Mouse (Mus musculus) A20 (cell line): ENCODE measurements around the gene Rnf24.
"Not testable (repeated sequence)": the region's sequence is repeated elsewhere in the genome, so short reads cannot be mapped to it uniquely, and the experiment has no call there.

Experiments
- DNase-seq: peaks from one replicate; pipeline ENCODE4 v3.0.0-alpha.2; 2011; ENCODE audit warnings: low read depth, low spot score

The Rnf24 gene

GRCm38 (mm10) chr2:131344449-131344848 lies 8.2 kb downstream of the Rnf24 start:
- no peak for DNase-seq

DNA sequence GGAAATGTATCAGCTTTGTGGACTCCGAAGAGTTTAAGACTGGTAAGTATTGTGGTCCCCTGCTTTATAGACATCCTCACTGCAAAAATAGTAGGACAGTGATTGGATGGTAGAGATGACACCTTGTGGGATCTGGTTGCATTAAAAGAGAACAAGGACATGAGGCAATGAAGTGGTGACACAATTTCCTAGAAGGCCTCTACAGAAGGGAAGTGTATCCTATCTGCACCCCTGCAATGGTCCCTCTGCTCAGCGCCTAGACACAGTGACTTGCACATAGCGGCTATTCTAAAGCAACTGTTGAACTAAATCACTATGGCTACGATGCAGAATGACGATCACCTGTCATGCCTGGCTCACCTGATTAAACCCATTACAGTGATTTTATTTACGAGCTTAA lies 15.1 kb downstream of the Rnf24 start:
- DNase-seq, result no peak

GRCm38 (mm10) chr2:131330548-131330947 lies 22.1 kb downstream of the Rnf24 start:
- no peak for DNase-seq

DNA sequence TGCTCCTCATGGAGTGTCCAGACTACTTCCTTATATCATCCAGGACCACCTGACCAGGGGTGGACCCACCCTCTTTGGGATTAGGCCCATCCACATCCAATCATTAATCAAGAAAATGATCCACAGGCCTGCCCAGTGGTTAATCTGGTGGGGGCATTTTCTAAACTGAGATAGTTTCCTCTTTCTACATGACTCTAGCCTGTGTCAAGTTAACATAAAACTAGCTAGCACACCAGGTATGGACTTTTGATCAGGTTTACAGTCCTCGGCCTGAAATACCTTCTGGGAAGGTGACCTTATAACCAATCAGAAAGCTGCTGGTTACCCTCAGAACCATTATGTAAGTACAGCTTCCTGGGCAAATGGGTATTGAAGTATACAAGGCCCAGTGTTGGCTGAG lies 23.7 kb downstream of the Rnf24 start:
- DNase-seq, result peak; percentile 27

GRCm38 (mm10) chr2:131326044-131326443 lies 26.6 kb downstream of the Rnf24 start:
- DNase-seq, result no peak

- no peak for DNase-seq
These were observed 29.0 kb downstream of the Rnf24 start for GRCm38 (mm10) chr2:131323675-131324074.

DNA sequence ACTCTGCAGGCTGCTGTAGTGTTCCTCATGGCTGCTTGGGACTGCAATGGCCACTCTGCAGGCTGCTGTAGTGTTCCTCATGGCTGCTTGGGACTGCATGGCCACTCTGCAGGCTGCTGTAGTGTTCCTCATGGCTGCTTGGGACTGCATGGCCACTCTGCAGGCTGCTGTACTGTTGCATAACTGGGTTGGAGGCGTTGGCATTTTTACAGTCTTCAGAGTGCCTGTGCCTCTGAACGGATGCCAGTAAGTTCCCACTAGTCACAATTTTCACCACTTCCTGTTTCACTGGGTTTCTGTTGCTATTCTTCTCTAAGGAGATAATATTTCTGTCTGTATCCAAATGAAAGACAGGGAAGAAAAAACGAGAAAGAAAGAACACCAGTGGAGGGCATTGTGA lies 31.5 kb downstream of the Rnf24 start:
- peak; percentile 58 for DNase-seq

DNA sequence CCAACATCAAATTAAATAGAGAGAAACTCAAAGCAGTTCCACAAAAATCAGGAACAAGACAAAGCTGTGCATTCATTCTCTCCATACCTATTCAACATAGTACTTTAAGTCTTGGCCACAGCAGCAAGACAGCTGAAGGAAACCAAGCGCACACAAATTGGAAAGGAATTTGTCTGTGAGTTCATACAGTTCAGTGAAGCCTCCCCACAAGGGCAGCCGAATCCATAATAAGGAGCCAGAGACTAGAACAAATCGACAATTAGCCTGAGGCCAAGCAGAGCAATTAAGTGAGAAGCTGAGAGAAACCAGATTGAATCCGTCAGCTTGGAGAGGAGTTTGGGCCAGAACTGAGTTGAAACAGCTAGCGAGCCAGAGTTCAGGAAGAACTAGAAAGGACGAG lies 33.3 kb downstream of the Rnf24 start:
- DNase-seq, result no peak

DNA sequence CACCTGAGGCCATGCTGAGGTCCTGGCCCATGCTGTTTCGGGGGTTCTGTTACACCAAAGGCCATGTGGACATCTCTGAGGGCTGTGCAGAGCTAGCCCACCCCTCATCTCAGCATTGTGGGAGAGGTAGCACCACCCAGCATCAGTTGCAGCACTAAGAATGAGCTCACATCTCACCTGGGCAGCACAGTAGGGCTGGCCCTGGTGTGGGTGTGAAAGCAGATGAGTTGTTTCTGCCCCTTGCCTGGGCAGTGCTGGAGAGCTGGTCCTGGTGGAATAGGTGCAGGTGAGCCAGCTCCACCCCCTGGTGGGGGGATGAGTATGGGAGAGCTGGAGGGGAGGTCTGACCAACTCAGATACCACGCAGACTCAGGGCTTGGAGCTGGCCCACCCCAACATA lies 36.5 kb downstream of the Rnf24 start:
- DNase-seq, result no peak

DNA sequence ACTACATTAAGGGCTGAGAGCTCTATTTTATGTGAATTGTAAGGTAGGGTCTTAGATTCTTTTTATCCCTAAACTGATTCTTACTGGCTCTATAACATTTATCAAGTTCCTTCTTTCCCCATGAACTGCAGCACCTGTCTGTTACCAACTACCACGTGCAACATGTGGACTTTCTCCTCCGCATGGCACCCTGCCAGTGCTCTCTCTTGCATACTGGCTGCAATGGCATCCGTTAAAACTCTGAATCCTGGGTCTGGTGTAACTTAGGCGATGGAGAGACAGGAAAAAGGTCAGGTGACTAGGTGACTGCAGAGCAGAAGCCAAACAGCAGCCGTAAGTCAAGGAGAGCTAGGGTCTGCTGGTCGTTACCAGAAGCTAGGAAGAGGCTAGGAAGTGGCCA lies 43.4 kb downstream of the Rnf24 start:
- DNase-seq, result no peak

DNA sequence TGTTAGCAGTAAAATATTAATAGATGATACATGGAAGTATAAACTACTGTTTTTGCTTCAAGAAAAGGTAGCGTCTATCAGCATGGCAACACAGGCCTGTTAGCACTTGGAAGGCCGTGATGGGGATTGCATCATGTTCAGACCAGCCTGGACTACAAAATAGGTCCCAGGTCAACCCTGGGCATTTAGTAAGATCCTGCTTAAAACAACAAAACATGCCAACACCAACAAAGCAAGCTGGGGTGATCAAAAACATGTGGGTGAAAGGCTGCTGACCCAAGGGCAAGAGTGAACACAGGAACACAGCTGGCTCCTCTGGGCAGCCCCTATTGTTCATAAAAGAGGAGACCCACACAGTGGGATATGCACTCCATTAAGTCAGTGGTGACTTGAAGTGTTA lies 44.9 kb downstream of the Rnf24 start:
- DNase-seq, result no peak

DNA sequence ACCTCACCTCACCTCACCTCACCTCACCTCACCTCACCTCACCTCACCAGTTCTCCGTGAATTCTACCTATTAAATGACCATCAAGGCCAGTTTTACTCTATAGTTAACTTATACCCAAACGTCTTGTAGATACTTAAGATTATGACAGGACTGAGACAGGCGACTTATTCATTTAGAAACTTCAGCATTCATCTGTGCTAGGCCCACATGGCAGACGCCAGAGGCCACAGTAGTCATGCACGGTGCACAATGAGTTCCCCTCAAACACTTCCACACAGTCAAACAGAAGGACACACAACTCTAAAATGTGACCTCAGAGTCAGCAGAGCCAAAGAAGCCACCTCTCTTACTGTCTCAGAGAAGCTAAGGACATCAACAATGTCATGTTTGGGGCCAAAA lies 45.3 kb downstream of the Rnf24 start:
- DNase-seq, result peak; percentile 58

GRCm38 (mm10) chr2:131305226-131305625 lies 47.5 kb downstream of the Rnf24 start:
- DNase-seq, result not testable (repeated sequence)

GRCm38 (mm10) chr2:131304497-131304896 lies 48.2 kb downstream of the Rnf24 start:
- no peak for DNase-seq

GRCm38 (mm10) chr2:131301635-131302034 lies 51.1 kb downstream of the Rnf24 start:
- no peak for DNase-seq

DNA sequence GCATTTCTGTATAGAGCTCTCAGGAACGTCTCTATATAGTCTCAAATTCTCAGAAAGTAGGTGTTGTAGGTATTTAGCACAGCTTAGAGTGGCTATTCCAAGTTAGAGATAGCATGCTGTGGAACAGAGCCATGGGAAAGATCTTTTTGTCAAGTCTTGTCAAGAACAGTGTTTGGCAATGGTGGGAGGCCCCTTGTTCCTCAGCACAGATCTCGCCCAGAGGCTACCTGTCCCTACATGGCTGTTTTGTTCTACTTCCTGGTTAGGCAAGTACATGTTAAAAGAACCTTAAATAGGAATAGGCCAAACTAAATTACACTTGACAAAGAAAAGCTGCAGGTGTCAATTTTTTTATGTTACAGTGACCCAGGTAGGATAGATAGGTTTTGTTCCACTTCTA lies 52.2 kb downstream of the Rnf24 start:
- DNase-seq, result no peak

DNA sequence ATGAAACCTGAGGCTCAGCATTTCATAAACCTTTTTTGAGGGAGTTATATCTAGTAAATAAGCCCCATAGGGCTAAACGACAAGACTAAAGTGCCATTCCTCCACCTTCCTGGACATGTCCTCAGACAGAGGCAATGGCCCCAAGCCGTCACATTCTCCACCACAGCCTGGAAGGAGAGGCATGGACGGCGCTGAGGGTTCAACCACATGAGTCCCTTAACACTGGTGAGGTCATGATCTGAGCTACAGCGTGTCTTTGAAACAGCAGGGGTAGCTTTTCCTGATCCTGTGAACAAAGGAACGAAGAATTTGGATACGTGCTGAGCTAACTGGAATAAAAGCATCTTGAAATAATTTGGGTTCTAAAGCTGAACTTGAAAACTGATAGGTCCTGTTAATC lies 54.0 kb downstream of the Rnf24 start:
- not testable (repeated sequence) for DNase-seq

DNA sequence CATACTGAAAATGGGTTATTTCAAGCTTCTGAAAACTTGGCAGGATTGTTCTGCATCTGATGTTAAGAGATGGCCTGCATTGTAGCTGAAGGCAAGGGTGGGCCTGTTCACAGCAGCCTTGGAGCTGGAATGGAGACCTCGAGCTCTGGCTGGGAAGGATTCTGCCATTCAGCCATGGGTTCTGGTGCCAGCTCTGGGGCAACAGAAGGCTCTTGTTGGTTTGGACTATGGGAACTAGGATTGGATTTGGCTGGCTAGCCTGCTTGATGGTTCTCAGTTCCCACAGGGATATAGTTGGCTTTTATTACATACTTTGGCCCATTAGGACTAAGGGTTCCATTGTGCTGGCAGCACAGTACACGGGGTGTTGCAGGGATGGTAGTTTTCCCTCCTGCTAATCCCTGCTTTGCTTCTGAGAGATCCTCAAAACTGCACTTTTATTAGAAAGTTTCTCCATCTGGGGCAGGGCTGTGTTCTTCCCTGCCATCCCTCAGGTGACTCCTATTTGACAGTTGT lies 55.9 kb downstream of the Rnf24 start:
- DNase-seq, result no peak

DNA sequence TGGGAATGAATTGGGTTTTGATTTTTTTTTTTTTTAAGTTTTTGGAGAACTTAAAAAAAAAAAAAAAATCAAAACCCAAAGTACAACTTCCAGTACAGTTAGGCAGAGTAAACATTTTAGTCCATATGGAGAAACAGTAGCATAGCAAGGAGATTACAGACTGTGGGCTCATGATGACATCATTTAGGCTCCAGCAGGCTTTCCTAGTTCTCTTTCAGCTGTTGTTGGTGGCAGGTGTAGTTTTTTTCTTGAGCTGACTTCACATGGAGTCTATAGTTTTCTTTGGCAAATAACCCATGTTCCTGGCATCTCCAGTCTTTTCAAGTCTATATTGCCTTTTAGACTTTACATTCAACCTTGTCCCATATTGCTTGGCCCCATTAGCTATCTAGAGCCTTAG lies 62.0 kb downstream of the Rnf24 start:
- no peak for DNase-seq

DNA sequence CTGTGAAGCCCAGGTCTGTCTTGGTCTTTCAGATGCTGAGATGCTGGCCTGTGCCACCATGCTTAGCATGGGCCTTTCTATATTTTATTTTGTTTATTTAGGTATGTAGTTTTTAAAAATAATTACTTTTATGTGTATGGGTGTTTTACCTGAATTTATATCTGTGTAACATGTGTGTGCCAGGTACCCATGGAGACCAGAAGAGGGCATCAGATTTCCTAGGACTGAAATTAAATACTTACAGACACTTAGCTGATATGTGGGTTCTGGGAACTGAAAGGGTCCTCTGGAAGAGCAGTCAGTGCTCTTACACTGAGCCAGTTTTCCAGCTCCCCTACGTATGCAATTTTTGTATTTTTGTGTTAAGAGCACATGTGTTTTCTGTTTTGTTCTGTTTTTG lies 66.4 kb downstream of the Rnf24 start:
- no peak for DNase-seq

- no peak for DNase-seq
These were observed 71.1 kb downstream of the Rnf24 start for GRCm38 (mm10) chr2:131281596-131281995.

- no peak for DNase-seq
These were observed 76.0 kb downstream of the Rnf24 start for GRCm38 (mm10) chr2:131276722-131277121.

DNA sequence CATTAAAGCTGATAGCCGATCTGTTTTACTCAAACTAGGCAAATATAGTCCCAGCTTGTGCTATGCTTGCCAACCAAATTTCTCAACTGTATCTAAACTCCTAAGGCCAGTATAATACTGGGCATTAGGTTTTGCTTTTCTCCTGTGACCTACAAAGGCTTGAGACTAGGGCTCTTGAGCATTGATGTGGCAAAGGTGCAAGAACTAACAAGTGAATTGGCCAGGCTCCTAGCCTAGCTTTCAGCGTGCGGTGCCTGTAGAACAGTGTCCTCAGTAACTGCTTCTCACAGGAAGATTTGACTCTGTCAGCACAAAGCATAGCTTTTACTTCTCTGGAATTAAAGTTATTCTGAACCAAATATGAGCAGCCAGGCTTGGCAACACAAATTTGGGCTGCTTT lies 77.2 kb downstream of the Rnf24 start:
- DNase-seq, result no peak

DNA sequence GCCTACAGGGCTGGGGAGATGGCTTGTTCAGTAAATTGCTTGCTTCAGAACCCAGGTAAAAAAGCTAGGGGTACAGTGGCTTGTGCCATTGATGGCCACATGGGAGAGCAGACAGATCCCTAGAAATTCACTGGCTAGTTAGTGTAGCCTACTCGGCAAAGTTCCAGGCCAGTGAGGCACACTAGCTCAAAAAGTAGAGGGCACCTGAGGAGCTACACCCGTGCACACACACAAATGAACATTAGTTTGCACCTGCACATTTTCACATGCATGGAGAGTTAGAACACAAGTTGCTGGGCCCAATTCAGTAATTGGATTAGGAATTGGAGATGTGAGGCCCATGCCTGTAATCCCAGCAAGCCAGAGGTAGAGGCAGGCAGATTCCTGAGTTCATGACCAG lies 87.6 kb downstream of the Rnf24 start:
- DNase-seq, result no peak

GRCm38 (mm10) chr2:131264027-131264426 lies 88.7 kb downstream of the Rnf24 start:
- peak; percentile 42 for DNase-seq
